Mouse (Mus musculus): ENCODE measurements at regions not wholly inside any gene's neighbourhood (a gene's known extent, or its start where the extent isn't known, plus 50 kb on each side); places are given as distances from the start of the nearest gene placed in this dataset.
A peak's percentile ranks its signal among the peaks of the same experiment; 100 is the strongest.

DNA sequence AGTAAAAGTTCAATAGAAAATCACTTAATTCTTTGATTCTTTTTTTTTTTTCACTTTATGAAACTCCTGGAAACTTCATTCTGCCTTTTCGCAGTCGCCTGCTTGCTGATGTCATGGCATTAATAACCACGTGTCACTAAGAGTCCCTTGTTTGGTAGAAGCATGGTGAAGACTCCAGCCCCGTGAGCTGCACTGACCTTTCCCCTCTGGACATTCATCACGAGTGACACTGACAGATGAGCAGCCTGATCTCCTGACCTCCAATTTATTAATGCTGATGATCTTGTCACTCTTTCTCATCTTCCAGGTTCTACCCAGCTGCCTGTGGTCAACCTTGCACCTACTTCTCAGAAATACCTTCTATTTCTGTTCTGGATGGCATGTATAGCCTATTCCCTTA lies 867.1 kb upstream of the Slit2 start:
- DNase-seq: no peak

DNA sequence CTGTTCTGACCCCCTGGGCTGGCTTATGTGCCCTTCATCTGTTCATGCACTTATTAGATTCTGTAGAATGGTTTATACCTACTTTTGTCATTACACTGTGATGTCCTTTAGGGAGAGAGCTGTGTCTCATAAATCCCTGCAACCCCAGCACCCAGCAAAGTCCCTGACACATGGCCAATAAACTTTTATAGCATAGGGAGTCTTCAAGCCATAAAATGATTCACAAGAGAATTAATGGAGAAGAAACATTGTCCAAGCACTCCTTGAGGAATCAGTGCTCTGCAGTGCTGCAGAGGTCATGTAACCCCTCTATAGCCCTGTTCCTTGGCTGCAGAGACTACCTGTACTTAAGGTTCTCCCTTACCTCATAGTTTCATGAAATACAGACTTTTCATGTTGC lies 887.2 kb upstream of the Slit2 start:
- DNase-seq: no peak

DNA sequence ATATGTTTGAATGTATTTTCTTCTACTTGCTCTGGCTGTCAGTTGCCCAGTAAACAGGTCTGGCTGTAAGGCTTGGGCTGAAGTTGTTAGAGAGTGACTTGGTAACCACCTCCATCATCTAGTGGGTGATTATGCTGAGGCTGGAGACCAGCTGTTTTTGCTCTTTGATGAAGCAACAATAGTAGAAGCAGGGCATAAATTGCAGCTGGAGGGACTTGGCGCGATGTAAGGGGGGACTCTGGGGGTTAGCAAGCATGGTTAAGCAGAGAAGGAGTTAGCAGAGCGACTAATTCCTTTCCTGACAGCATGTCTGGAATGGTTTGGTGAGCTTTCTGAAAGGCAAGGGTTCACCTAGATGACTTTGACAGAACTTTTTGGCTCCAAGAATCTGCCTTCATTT lies 930.0 kb upstream of the Slit2 start:
- DNase-seq: no peak

GRCm38 (mm10) chr5:47036752-47037151 lies 946.2 kb upstream of the Slit2 start:
- no peak for DNase-seq

DNA sequence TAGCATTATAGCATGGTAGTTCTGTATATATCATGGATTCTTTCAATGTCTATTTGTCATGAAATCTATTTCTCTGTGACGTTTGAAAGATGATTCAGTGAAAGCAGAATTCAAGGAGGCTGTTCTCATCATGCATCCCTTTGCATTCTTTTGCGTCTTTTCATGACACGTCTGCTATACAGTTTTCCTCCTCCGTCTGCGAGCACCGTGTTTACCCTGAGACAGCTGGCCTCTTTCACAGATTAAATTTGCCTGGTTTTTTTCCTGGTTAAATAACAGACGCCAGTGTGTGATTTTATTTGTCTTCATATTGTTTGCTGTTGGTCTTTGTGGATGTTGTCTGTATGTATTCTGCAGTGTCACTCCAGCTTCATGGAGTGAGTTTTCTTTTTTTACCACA lies 948.9 kb upstream of the Slit2 start:
- no peak for DNase-seq

DNA sequence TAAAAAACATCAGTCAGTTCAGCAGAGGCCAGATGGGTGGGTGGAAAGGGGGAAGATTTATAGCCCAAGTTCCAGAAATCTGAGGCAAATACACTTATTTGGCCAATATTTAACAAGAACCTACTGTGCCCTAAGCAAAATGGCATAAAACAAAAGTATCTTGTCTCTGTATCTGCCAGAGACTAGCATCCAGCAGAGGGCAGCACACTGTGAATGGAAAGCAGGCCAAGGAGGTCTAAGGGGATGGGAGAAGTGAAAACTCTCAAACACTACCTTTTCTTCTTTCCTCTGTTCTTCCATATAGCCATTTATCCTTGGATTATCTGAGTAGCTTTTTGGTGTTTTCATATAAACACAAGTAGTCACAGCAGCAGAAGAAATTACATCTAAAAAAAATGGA lies 968.6 kb upstream of the Slit2 start:
- peak; percentile 47 for DNase-seq

DNA sequence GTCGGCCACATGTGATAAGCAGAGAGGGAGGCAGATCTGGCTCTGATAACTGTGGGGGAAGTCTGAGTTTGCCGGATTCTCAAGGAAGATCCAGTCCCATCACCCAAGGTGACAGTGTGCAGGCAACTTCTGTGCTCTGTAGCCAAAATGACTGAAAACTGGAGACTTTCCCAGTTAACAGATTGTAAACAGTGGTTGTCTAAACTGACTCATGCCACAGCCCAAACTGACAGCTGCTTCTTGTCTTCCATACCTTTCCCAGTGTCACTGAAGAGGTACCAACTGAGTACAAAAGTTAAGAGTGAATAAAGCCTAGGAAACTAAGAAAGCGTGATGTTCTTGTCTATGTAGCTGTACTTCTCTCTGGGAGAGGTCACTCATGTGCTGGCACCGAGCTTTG lies 990.4 kb upstream of the Slit2 start:
- no peak for DNase-seq

DNA sequence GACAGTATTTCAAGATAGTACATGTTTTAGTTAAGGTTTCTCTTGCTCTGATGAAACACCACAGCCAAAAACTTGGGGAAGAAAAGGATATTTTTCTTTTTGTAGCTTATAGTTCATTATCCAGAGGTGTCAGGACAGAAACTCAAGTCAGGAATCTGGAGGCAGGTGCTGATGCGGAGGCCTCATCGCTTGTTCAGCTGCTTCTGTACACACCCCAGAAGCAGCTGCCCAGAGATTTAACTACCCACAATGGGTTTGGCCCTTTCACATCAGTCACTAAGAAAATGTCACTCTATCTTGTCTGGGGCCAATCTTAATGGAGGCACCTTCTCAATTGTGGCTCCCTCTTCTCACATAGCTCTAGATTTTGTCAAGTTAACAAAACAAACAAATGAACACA lies 996.4 kb upstream of the Slit2 start:
- no peak for DNase-seq

GRCm38 (mm10) chr5:46980326-46980725 lies 1002.6 kb upstream of the Slit2 start:
- no peak for DNase-seq

DNA sequence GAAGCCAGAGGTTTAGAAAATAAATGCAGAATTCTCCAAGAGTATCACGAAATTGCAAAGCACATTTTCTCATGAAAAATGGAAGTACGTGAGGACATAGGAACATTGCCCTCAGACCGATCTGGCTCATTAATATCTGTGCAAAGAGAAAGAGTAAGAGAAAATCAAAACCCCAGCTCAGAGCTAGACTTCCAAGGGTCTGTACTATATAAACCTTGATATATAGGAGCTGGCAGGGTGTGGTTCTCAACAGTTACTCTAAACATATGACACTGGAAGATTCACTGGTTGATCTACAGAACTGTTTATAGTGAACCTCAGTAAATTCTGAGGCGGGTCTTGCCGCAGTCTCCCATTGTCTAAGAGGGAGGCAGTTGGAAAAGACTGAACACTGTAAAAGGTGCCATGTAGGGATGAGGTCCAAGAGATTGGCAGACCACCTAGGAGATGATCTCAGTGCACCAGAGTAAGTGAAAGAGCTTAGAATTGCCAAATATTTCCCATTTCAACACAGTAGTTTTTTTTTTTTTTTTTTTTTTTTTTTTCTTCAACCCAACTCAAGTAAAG lies 1014.0 kb upstream of the Slit2 start:
- no peak for DNase-seq

DNA sequence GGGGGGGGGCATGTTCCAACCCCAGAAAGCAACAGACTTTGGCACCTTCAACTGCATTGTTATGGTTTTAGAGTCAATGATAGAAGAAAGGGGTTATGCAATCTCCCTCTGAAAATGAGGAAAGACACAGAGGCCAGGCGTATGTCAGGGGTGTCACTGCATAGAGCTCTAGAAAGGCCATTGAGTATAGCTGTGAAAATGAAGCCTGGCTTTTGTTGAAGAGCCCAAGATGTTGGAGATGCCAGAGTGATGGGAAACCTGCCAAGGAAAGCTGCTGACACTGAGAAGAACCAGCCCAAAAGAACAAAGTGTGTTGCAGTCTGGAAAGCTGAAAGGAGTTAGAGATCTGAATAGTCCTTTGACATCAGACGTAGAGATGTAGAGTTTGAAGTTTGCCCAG lies 1022.2 kb upstream of the Slit2 start:
- no peak for DNase-seq

DNA sequence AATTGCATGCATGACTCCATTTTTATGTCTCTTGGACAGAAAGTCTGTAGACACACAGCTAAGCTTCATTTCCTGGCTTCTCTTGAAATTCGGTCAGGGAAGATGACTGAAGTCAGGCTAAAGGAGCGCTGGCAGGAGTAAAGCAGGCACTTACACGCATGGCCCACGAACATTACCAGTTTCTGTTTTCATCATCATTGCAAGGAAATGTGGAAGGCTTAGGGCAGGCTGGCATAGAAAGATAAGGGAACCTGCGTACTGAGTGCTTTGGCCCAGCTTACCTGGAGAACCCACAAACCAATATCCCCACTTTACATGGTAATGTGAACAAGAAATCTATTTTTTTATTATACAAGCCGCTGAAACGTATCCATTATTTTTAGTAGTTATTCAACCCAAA lies 1056.6 kb upstream of the Slit2 start:
- DNase-seq: no peak

- no peak for DNase-seq
These were observed 1044.5 kb upstream of the Lcorl start for GRCm38 (mm10) chr5:46901909-46902308.

- no peak for DNase-seq
These were observed 1036.6 kb upstream of the Lcorl start for GRCm38 (mm10) chr5:46894037-46894436.

- no peak for DNase-seq
These were observed 1026.5 kb upstream of the Lcorl start for GRCm38 (mm10) chr5:46883956-46884355.

DNA sequence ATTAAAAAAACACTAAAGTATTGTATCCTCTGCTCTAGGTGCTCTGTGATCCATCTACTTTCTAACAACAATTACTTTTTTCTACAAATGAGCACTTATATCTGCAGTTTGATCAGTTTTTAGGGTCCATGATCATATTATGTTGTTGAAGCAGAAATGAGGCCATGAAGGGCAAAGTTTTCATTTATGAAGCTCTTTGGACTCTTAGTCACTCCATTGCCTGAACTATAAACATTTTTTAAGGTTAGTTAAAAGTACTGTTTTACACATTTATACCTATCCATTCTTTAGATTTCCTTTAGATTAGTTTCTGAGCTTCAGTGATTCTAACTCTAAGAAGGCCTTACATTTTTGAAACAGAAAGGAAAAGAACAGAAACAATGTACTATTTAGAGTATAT lies 999.4 kb upstream of the Lcorl start:
- no peak for DNase-seq

DNA sequence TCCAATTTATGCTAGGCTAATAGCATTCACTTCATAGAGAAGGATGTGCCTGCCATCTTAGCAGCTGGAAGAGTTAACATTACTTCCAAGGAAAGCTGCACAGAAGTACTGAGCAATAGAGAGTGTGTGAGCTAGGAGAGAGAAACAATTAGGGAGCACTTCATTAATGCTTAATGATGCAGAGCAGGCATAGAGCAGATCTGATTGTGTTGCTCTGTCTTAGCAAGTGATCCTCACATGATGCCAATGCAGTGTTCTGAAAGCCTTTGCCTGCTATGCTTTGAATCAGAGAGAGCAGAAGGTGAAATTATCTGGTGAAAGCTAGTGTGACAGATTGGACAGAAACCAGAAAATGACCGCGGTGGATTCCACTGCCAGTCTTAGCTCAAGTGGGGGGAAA lies 987.8 kb upstream of the Lcorl start:
- DNase-seq: no peak

GRCm38 (mm10) chr5:46836810-46837209 lies 979.4 kb upstream of the Lcorl start:
- no peak for DNase-seq

DNA sequence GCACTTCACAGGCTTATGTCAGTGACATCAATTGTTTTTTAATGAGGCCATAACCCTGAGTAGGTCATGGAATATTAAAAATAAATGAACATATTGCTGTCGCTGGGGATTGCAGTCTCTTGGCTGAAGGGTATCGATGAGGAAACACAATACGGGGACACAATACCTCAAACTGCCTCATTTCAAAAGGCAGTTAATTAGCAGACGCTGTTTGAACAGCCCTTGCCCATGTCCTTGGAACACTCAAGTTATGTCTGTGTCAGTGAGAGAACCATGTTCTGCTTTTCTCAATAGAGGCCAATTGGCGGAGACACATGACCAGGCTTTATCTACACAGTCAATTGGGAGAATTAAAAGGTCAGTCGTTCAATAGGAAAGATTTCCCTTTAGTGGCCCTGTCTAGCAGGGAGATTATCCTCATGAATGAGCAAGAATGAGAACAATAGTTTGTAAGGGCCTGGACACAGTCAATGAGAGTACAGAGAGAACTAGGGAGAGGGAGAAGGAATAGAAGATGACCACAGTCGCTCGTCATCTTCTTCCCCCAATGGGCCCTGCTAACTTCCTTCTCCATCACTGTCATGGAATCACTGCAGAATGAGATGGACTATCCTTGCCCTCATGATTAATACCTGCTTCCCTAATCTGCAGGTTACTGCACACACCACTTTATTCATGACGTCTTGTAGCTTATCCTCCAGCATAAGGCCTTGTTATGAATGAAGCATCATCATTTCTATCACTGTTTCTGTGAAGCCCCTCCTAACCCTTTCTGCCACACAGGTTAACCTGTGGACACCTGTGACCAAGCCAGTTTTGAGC lies 973.6 kb upstream of the Lcorl start:
- DNase-seq: no peak

DNA sequence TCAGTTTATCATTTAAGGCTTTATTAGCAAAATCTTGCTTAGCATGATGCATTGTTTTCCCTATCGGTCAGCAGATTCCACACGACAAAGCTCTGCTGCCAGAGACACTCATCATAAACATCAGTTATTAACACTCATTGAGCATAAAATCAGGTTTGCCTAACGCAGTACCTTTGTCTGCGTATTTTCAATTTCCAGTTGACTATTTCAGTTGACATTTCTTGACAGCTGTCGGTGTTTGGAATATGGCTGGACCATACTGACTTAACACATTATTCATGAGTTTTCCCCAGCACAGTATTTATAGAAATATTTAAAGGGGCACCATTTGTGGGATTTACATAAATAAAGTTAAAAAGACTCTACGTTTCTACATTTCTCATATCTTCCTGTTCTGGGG lies 972.7 kb upstream of the Lcorl start:
- DNase-seq: no peak

- DNase-seq: no peak
These were observed 969.0 kb upstream of the Lcorl start for GRCm38 (mm10) chr5:46826381-46826780.

DNA sequence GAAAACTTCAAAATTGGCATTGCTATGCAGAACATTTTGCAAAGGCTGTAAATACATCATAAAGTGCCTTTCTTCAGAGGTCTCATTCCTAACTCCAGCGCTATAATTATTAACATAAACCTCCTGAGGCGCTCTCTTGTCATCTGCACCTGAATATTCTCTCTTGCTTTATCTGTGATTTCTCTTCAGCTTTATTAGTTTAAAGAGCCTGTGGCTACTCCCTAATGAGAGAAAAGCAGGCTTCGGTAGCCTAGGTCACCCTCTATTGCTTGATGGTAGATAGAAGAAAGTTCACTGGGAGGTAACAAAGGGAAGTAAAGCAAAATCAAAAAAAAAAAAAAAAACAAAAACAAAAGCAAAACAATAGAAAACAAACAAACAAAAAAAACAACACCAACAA lies 967.5 kb upstream of the Lcorl start:
- no peak for DNase-seq

GRCm38 (mm10) chr5:46795102-46795501 lies 937.7 kb upstream of the Lcorl start:
- DNase-seq: no peak

DNA sequence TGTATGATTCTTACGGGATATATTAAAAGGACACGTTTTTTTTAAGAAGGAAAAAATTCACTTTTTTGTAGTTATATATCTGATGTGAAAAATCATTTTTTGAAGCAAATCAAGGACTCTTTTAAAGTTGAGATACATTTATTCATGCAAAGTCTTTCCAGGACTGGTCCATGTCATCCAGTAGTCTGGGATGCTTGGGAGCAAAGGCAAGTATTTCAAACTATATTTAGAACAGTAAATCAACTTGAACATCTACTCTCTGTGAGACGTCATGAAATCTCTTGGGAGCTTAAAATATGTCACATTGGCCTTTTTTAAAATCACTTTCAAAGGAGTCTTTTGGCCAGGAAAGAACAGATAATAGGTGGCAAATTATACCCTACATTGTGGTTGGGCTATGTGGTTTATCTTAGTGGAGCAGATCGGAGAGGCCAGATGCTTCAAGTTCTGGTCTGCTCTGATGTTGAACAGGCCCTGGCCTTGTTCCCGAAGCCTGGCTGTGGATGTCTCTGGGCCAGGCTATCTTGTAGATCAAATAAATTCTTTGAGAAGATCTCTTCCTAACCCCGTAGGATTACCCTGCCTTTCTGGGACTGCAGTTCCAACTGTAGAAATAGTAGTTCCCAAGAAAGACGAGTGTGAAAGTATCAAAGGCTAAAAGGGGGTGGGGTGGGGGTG lies 936.8 kb upstream of the Lcorl start:
- no peak for DNase-seq
